Comparison of ENCODE assay signal across 14 mouse cellular contexts in the genomic region with DNA sequence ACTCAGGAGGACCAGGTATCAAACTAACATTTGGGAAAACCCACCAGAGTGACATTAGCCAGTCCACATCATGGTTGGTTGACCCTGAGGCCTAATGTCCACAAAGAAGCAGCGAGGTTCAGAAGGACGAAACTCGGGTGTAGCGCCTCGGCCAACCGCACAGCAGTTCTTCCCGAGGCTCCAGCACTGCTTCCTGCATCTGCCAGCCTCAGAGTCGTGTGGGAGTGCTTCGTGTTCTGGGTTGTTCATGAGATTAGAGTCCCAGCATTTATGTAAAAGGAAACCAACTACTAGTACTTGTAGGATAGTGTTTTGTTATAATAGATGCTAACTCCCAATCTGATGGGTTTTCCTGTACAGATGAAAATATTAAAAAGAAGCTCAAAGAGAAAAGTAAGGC. TPM values are rescaled to one million over a fixed set of nuclear protein-coding genes. Genes with fewer than 3 reads are reported as not detected.
"Had no signal": no experiment of that assay in that cellular context is flagged by ENCODE, and none has a peak within 500 bp of the region (broad histone marks: within the 10 kb centered on the region; RNA-seq: fewer than 3 reads in every experiment).

No protein-coding gene starts in this region.

- ATAC-seq: inflammation-experienced regulatory T-cells, adult 6 months; intestine, postnatal 0 days; liver, postnatal 0 days; midbrain, embryonic 16.5 days had no signal

- DNase-seq: kidney, adult 8-10 months; kidney, postnatal 25 days; liver; liver, embryonic 13.5 days; liver, postnatal 0 days; lung, postnatal 14 days; thymus, adult 18-20 months; thymus, postnatal 14 days had no signal

RNA-seq across cellular contexts. Expression of a gene that starts 45.1 kb away (rescaled TPM):
- total RNA-seq: layer of hippocampus, adult 18-20 months; layer of hippocampus, postnatal 25 days; left cerebral cortex, postnatal 14 days had no signal
